Mouse (Mus musculus) bone marrow macrophage, adult 2 months (primary cell): ENCODE results near the gene Trp53i11.

ENCODE experiments used
- CTCF ChIP-seq: IDR thresholded peaks from 2 replicates; pipeline ENCODE4 v1.5.1; 2012; ENCODE audit warnings: low read depth, mild to moderate bottlenecking, low read length, moderate library complexity
- POLR2A ChIP-seq: IDR thresholded peaks from 2 replicates; pipeline ENCODE4 v1.6.1; 2012; ENCODE audit warnings: mild to moderate bottlenecking, low read depth, low read length, borderline replicate concordance

GRCm38 (mm10) chr2:93220447-93220846 is 33.1 kb downstream of the Trp53i11 start:
- TF ChIP-seq POLR2A, result no peak
- no peak for TF ChIP-seq CTCF
